Mouse (Mus musculus) induced T-regulatory cell, adult 2 months (primary cell): Measurements from ENCODE around the gene Ttc33.

Experiments
- DNase-seq: peaks from one replicate; pipeline ENCODE4 v3.0.0-alpha.2; 2012; ENCODE audit warnings: low read depth

Gene Ttc33

GRCm38 (mm10) chr15:5184668-5185330, 526 bp upstream of the Ttc33 start:
- DNase-seq: peak; percentile 57

GRCm38 (mm10) chr15:5186293-5186675, 959 bp downstream of the Ttc33 start:
- no peak for DNase-seq

- DNase-seq: peak; percentile 47
These were observed 1.8 kb downstream of the Ttc33 start for GRCm38 (mm10) chr15:5187116-5187515.

GRCm38 (mm10) chr15:5188029-5188428, 2.7 kb downstream of the Ttc33 start:
- peak; percentile 12 for DNase-seq

GRCm38 (mm10) chr15:5189504-5190093, 4.3 kb downstream of the Ttc33 start:
- DNase-seq: peak; percentile 17

GRCm38 (mm10) chr15:5193833-5194232, 8.5 kb downstream of the Ttc33 start:
- DNase-seq: peak; percentile 67

- DNase-seq: no peak
These were observed 9.1 kb downstream of the Ttc33 start for GRCm38 (mm10) chr15:5194446-5194845.

GRCm38 (mm10) chr15:5194931-5195330, 9.6 kb downstream of the Ttc33 start:
- DNase-seq: no peak

GRCm38 (mm10) chr15:5195987-5196514, 10.7 kb downstream of the Ttc33 start:
- DNase-seq: no peak

- DNase-seq: no peak
These were observed 11.4 kb downstream of the Ttc33 start for GRCm38 (mm10) chr15:5196691-5197090.

- DNase-seq: no peak
These were observed 19.9 kb downstream of the Ttc33 start for GRCm38 (mm10) chr15:5205222-5205621.

GRCm38 (mm10) chr15:5209116-5209515, 23.8 kb downstream of the Ttc33 start:
- DNase-seq: no peak

- no peak for DNase-seq
These were observed 35.2 kb downstream of the Ttc33 start for GRCm38 (mm10) chr15:5220491-5220890.

- DNase-seq: peak; percentile 57
These were observed 45.4 kb downstream of the Ttc33 start for GRCm38 (mm10) chr15:5230746-5231145.

GRCm38 (mm10) chr15:5234659-5235058, 49.3 kb downstream of the Ttc33 start:
- no peak for DNase-seq

GRCm38 (mm10) chr15:5235527-5235926, 50.2 kb downstream of the Ttc33 start:
- DNase-seq: peak; percentile 21

GRCm38 (mm10) chr15:5236538-5236937, 51.2 kb downstream of the Ttc33 start:
- DNase-seq: peak; percentile 94

GRCm38 (mm10) chr15:5237012-5237660, 51.8 kb downstream of the Ttc33 start:
- peak; percentile 83 for DNase-seq

GRCm38 (mm10) chr15:5238073-5238472, 52.7 kb downstream of the Ttc33 start:
- peak; percentile 55 for DNase-seq

- DNase-seq: peak; percentile 77
These were observed 53.2 kb downstream of the Ttc33 start for GRCm38 (mm10) chr15:5238553-5238952.

GRCm38 (mm10) chr15:5239361-5239760, 54.0 kb downstream of the Ttc33 start:
- DNase-seq: no peak

GRCm38 (mm10) chr15:5239901-5240300, 54.6 kb downstream of the Ttc33 start:
- DNase-seq: peak; percentile 69

- no peak for DNase-seq
These were observed 55.0 kb downstream of the Ttc33 start for GRCm38 (mm10) chr15:5240360-5240759.
